Mouse (Mus musculus) layer of hippocampus, postnatal 25 days (tissue): ENCODE measurements around the gene Pxdc1. TPM values are rescaled to one million over a fixed set of nuclear protein-coding genes. Genes with fewer than 3 reads are reported as not detected.

Experiments
- DNase-seq, 2 experiments: peaks; one replicate each; pipeline ENCODE4 v3.0.0; 2022; ENCODE audit warnings: mixed read lengths in 2 of 2, low spot score in 1 of 2; ENCODE audit errors: extremely low spot score in 1 of 2
- total RNA-seq, 2 experiments: library from RNA; stranded (reverse); gene quantifications; 2 replicates each; pipeline ENCODE4 v1.2.3; 2021

Gene Pxdc1
- total RNA-seq, 2 experiments from 2014 or later, result 15.5 to 20.8 TPM

- DNase-seq, result no peak
These were observed 48.9 kb downstream of the Pxdc1 start for GRCm38 (mm10) chr13:34604406-34604805.

- DNase-seq, result no peak
These were observed 50.5 kb downstream of the Pxdc1 start for GRCm38 (mm10) chr13:34602757-34603156.

GRCm38 (mm10) chr13:34596797-34597196 lies 56.5 kb downstream of the Pxdc1 start:
- no peak for DNase-seq

Other genes starting within 250 kb of the Pxdc1 start
- gene Fam50b, start 81.4 kb upstream of the Pxdc1 start, total RNA-seq, result not detected
- gene Prpf4b, start 221.8 kb upstream of the Pxdc1 start, total RNA-seq, result 10 to 100 TPM; 80.8 to 98.2 TPM